Mouse (Mus musculus) intestine, embryonic 14.5 days (tissue): Measurements from ENCODE around the gene Dpp4. TPM values are rescaled to one million over a fixed set of nuclear protein-coding genes. Genes with fewer than 3 reads are reported as not detected.

Experiments used
- ATAC-seq: fragments of 200-750 bp; cut with Nextera tagmentation; replicated peaks from 2 replicates; pipeline ENCODE4 v1.8.0; 2017; ENCODE audit warnings: low read depth, moderate number of reproducible peaks, moderate TSS enrichment, moderate library complexity; ENCODE audit not compliant: low FRiP score, low TSS enrichment
- DNase-seq: peaks from one replicate; pipeline ENCODE4 v3.0.0-alpha.2; 2018; ENCODE audit warnings: low spot score
- H3K27ac ChIP-seq: fragments of 300-500 bp; sonication (generic); 2 replicates; pipeline ENCODE4 v1.5.1; 2014; ENCODE audit warnings: low read depth, mild to moderate bottlenecking, control low read depth
- H3K27me3 ChIP-seq: fragments of 300-500 bp; sonication (generic); replicated peaks from 2 replicates; pipeline ENCODE4 v1.6.1; 2014; ENCODE audit warnings: low read length, control low read depth; ENCODE audit not compliant: control insufficient read depth, insufficient read depth
- H3K36me3 ChIP-seq: fragments of 300-500 bp; sonication (generic); 2 replicates; pipeline ENCODE4 v1.6.1; 2014; ENCODE audit warnings: low read length, control low read depth; ENCODE audit not compliant: control insufficient read depth, insufficient read depth
- H3K4me1 ChIP-seq: fragments of 300-500 bp; sonication (generic); replicated peaks from 2 replicates; pipeline ENCODE4 v1.6.1; 2014; ENCODE audit warnings: low read length, control low read depth, mixed read lengths; ENCODE audit not compliant: control insufficient read depth, insufficient read depth
- H3K4me2 ChIP-seq: fragments of 300-500 bp; sonication (generic); 2 replicates; pipeline ENCODE4 v1.6.1; 2014; ENCODE audit warnings: low read length
- H3K4me3 ChIP-seq: fragments of 300-500 bp; sonication (generic); 2 replicates; pipeline ENCODE4 v1.5.1; 2014; ENCODE audit warnings: low read depth, low read length, control low read depth, mixed read lengths
- H3K9ac ChIP-seq: fragments of 300-500 bp; sonication (generic); 2 replicates; pipeline ENCODE4 v1.6.1; 2014; ENCODE audit warnings: mild to moderate bottlenecking, low read length
- H3K9me3 ChIP-seq: fragments of 300-500 bp; sonication (generic); 2 replicates; pipeline ENCODE4 v1.6.1; 2016; ENCODE audit warnings: low read length, control low read depth; ENCODE audit not compliant: control insufficient read depth
- WGBS: fragments of 180-500 bp; shearing (Covaris S2); extraction: QIAGEN DNeasy Blood & Tissue Kit; methylation state at CpG from one replicate; pipeline ENCODE4 v1.1.7; 2014; 5-methylcytosine and 5-hydroxymethylcytosine counted together
- polyA plus RNA-seq: library from polyadenylated mRNA; unstranded; fragments of >200 nt; fragmentation: Nextera tagmentation; extraction: Ambion mirVana; gene quantifications from 2 replicates; pipeline ENCODE4 v1.2.1, GENCODE M21; 2014

Dpp4 gene
- polyA plus RNA-seq, 1 experiment from 2014 or later: 69.8 TPM

- H3K4me1 ChIP-seq: no peaks in the 10 kb centered on the region
- no peaks in the 10 kb centered on the region for H3K36me3 ChIP-seq
- DNase-seq (no peak), ATAC-seq (no peak)
- 63% methylated on average over 14 of the region's 14 CpGs for WGBS
- H3K27me3 ChIP-seq: no peaks in the 10 kb centered on the region
- no peak overlapping the region for H3K4me2 ChIP-seq
- H3K9me3 ChIP-seq: no peaks in the 10 kb centered on the region
- no peak overlapping the region for H3K27ac ChIP-seq
- H3K9ac ChIP-seq: no peak overlapping the region
- H3K4me3 ChIP-seq: no peak overlapping the region
These were observed 70.3 kb downstream of the Dpp4 start for GRCm38 (mm10) chr2:62341734-62342128.

GRCm38 (mm10) chr2:62341061-62341733 is 70.8 kb downstream of the Dpp4 start:
- Histone ChIP-seq H3K4me2 (no peak overlapping the region), H3K9me3 (no peaks in the 10 kb centered on the region), H3K4me1 (no peaks in the 10 kb centered on the region), H3K27ac (no peak overlapping the region), H3K4me3 (no peak overlapping the region), H3K27me3 (no peaks in the 10 kb centered on the region), H3K36me3 (no peaks in the 10 kb centered on the region), H3K9ac (no peak overlapping the region)
- DNase-seq (no peak), ATAC-seq (no peak)
- 78% methylated on average over 3 of the region's 3 CpGs for WGBS

- H3K27me3 ChIP-seq: no peaks in the 10 kb centered on the region
- H3K36me3 ChIP-seq: no peaks in the 10 kb centered on the region
- WGBS: 78% methylated on average over 4 of the region's 4 CpGs
- H3K4me1 ChIP-seq: no peaks in the 10 kb centered on the region
- no peak overlapping the region for H3K9ac ChIP-seq
- H3K4me2 ChIP-seq: no peak overlapping the region
- no peak overlapping the region for H3K4me3 ChIP-seq
- DNase-seq (no peak), ATAC-seq (no peak)
- no peaks in the 10 kb centered on the region for H3K9me3 ChIP-seq
- no peak overlapping the region for H3K27ac ChIP-seq
These were observed 72.6 kb downstream of the Dpp4 start for GRCm38 (mm10) chr2:62339222-62339944.

- Histone ChIP-seq H3K4me3 (no peak overlapping the region), H3K27me3 (no peaks in the 10 kb centered on the region), H3K4me2 (no peak overlapping the region), H3K4me1 (no peaks in the 10 kb centered on the region), H3K9ac (no peak overlapping the region), H3K9me3 (no peaks in the 10 kb centered on the region), H3K27ac (no peak overlapping the region), H3K36me3 (no peaks in the 10 kb centered on the region)
- 90% methylated on average over 7 of the region's 7 CpGs for WGBS
- ATAC-seq: no peak
- DNase-seq: no peak
These were observed 74.9 kb downstream of the Dpp4 start for GRCm38 (mm10) chr2:62337086-62337485.

- Histone ChIP-seq H3K27me3 (no peaks in the 10 kb centered on the region), H3K4me3 (no peak overlapping the region), H3K36me3 (no peaks in the 10 kb centered on the region), H3K27ac (no peak overlapping the region), H3K4me1 (no peaks in the 10 kb centered on the region), H3K9ac (no peak overlapping the region), H3K4me2 (no peak overlapping the region), H3K9me3 (no peaks in the 10 kb centered on the region)
- WGBS: 85% methylated on average over 4 of the region's 4 CpGs
- ATAC-seq (no peak), DNase-seq (no peak)
These were observed 77.4 kb downstream of the Dpp4 start for GRCm38 (mm10) chr2:62334397-62335243.

- H3K9ac ChIP-seq: no peak overlapping the region
- 79% methylated on average over 8 of the region's 8 CpGs for WGBS
- H3K36me3 ChIP-seq: no peaks in the 10 kb centered on the region
- ATAC-seq: no peak
- H3K27me3 ChIP-seq: no peaks in the 10 kb centered on the region
- H3K4me1 ChIP-seq: no peaks in the 10 kb centered on the region
- H3K4me3 ChIP-seq: no peak overlapping the region
- no peaks in the 10 kb centered on the region for H3K9me3 ChIP-seq
- no peak overlapping the region for H3K27ac ChIP-seq
- no peak overlapping the region for H3K4me2 ChIP-seq
- no peak for DNase-seq
These were observed 79.6 kb downstream of the Dpp4 start for GRCm38 (mm10) chr2:62332465-62332864.

GRCm38 (mm10) chr2:62331913-62332312 is 80.1 kb downstream of the Dpp4 start:
- no peak overlapping the region for H3K9ac ChIP-seq
- no peak for ATAC-seq
- H3K36me3 ChIP-seq: no peaks in the 10 kb centered on the region
- H3K27ac ChIP-seq: no peak overlapping the region
- H3K4me2 ChIP-seq: no peak overlapping the region
- no peaks in the 10 kb centered on the region for H3K4me1 ChIP-seq
- no peaks in the 10 kb centered on the region for H3K9me3 ChIP-seq
- no peak for DNase-seq
- no peaks in the 10 kb centered on the region for H3K27me3 ChIP-seq
- no peak overlapping the region for H3K4me3 ChIP-seq
- 72% methylated on average over 4 of the region's 4 CpGs for WGBS

- Histone ChIP-seq H3K4me2 (no peak overlapping the region), H3K9me3 (no peaks in the 10 kb centered on the region), H3K27ac (no peak overlapping the region), H3K36me3 (no peaks in the 10 kb centered on the region), H3K4me1 (no peaks in the 10 kb centered on the region), H3K27me3 (no peaks in the 10 kb centered on the region), H3K4me3 (no peak overlapping the region), H3K9ac (no peak overlapping the region)
- no peak for DNase-seq
- WGBS: 85% methylated on average over 2 of the region's 2 CpGs
- no peak for ATAC-seq
These were observed 86.6 kb downstream of the Dpp4 start for GRCm38 (mm10) chr2:62325388-62325787.
